Mouse (Mus musculus) C2C12 (cell line): ENCODE measurements around the gene Acadl. TPM values are rescaled to one million over a fixed set of nuclear protein-coding genes. Genes with fewer than 3 reads are reported as not detected.

ENCODE experiments used
- H3K27me3 ChIP-seq: one replicate; pipeline ENCODE4 v1.6.1; 2011; ENCODE audit not compliant: control insufficient read depth, insufficient read depth, insufficient read length
- H3K36me3 ChIP-seq: one replicate; pipeline ENCODE4 v1.6.1; 2011; ENCODE audit not compliant: control insufficient read depth, insufficient read depth
- H3K4me3 ChIP-seq: one replicate; pipeline ENCODE4 v1.5.1; 2011; ENCODE audit warnings: mild to moderate bottlenecking, control low read depth; ENCODE audit not compliant: poor library complexity, insufficient read depth, severe bottlenecking
- H3K79me2 ChIP-seq: one replicate; pipeline ENCODE4 v1.6.1; 2011; ENCODE audit not compliant: control insufficient read depth, insufficient read depth
- H3K79me3 ChIP-seq: one replicate; pipeline ENCODE4 v1.6.1; 2011; ENCODE audit warnings: low read depth, control low read depth
- H3ac ChIP-seq: one replicate; pipeline ENCODE3; 2011; ENCODE audit warnings: low read depth; ENCODE audit not compliant: control insufficient read depth, insufficient read length
- CEBPB ChIP-seq: IDR thresholded peaks from one replicate; pipeline ENCODE4 v1.6.1; 2011; ENCODE audit warnings: low read depth, mild to moderate bottlenecking, control low read depth, moderate library complexity
- CTCF ChIP-seq: IDR thresholded peaks from one replicate; pipeline ENCODE4 v1.5.1; 2011; ENCODE audit not compliant: control insufficient read depth, insufficient read depth, insufficient read length
- FOSL1 ChIP-seq: IDR thresholded peaks from one replicate; pipeline ENCODE4 v1.8.0; 2011; ENCODE audit warnings: mild to moderate bottlenecking, low read length; ENCODE audit not compliant: poor library complexity, insufficient read depth, severe bottlenecking
- MAX ChIP-seq: IDR thresholded peaks from one replicate; pipeline ENCODE4 v1.6.1; 2011; ENCODE audit warnings: mild to moderate bottlenecking, control low read depth
- MYOD1 ChIP-seq: IDR thresholded peaks from one replicate; pipeline ENCODE4 v1.6.1; 2011; ENCODE audit warnings: low read depth; ENCODE audit not compliant: control insufficient read depth, insufficient read length
- MYOG ChIP-seq: IDR thresholded peaks from one replicate; pipeline ENCODE4 v1.6.1; 2011; ENCODE audit not compliant: control insufficient read depth, insufficient read length; ENCODE audit errors: extremely low read depth
- USF1 ChIP-seq: IDR thresholded peaks from one replicate; pipeline ENCODE4 v1.6.1; 2011; ENCODE audit warnings: low read depth, mild to moderate bottlenecking, control low read depth, moderate library complexity
- polyA plus RNA-seq: library from polyadenylated mRNA; unstranded; fragments of >200 nt; fragmentation: generic; extraction: Trizol; gene quantifications from one replicate; pipeline ENCODE4 v1.2.1, GENCODE M21; 2012; ENCODE audit warnings: missing spikeins

Gene Acadl
- polyA plus RNA-seq, 1 experiment: 96.7 TPM

DNA sequence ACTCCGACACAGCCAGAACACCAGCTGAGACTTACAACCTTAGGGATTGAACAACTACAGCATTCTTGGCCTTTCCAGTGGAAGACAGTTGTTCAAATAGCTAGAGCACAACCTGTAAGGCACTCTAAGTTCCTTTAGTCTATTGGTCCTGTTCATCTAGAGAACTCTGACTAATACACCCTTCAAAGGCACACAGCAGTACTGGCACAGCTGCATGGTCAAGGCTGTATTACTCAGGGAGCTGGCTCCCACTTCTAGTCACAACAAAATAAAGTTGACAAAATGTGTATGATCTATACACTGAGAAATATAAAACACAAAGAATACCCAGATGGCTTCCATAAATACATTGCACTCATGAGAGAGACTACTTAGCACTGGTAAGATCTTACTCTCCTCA lies 56.3 kb downstream of the Acadl start:
- H3K4me3 ChIP-seq: no peak overlapping the region
- no peak overlapping the region for H3ac ChIP-seq
- H3K79me2 ChIP-seq: peaks cover 41% of the 10 kb centered on the region
- peaks cover 11% of the 10 kb centered on the region for H3K79me3 ChIP-seq
- H3K36me3 ChIP-seq: no peaks in the 10 kb centered on the region
- TF ChIP-seq MAX: no peak
- no peak for TF ChIP-seq MYOG
- no peak for TF ChIP-seq FOSL1
- TF ChIP-seq CTCF: no peak
- no peak for TF ChIP-seq CEBPB
- no peak for TF ChIP-seq USF1
- TF ChIP-seq MYOD1: no peak
- H3K27me3 ChIP-seq: no peaks in the 10 kb centered on the region

- Histone ChIP-seq H3K4me3 (no peak overlapping the region), H3ac (no peak overlapping the region), H3K27me3 (no peaks in the 10 kb centered on the region), H3K79me3 (peaks cover 9% of the 10 kb centered on the region), H3K79me2 (peaks cover 29% of the 10 kb centered on the region), H3K36me3 (peaks cover 8% of the 10 kb centered on the region)
- TF ChIP-seq MYOD1 (no peak), USF1 (no peak), MYOG (no peak), MAX (no peak), CTCF (no peak), FOSL1 (no peak), CEBPB (no peak)
Measured at GRCm38 (mm10) chr1:66805408-66805807, 57.7 kb downstream of the Acadl start.

DNA sequence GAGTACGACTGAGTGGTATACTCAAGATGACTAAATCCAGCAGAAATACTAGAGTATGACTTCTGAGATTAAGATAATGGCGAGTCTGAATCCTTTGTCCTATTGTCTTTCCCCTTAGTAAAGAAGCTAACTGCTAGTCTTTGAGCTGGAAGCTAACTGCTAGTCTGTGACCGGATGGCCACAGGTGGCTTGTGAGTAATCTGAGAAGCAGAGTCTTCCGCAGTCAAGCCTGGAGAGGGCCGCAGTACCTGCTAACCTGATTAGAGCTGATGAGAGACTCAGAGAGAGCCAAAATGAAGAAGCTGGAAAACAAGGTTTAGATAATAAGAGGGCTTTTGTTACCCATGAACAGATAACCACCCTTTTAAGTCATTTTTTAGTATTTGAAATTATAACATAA lies 58.4 kb downstream of the Acadl start:
- Histone ChIP-seq H3K4me3 (no peak overlapping the region), H3K79me2 (peaks cover 22% of the 10 kb centered on the region), H3ac (no peak overlapping the region), H3K79me3 (peaks cover 9% of the 10 kb centered on the region), H3K36me3 (peaks cover 10% of the 10 kb centered on the region), H3K27me3 (no peaks in the 10 kb centered on the region)
- no peak for TF ChIP-seq FOSL1
- no peak for TF ChIP-seq MYOG
- no peak for TF ChIP-seq CTCF
- TF ChIP-seq USF1: no peak
- TF ChIP-seq MYOD1: no peak
- no peak for TF ChIP-seq CEBPB
- no peak for TF ChIP-seq MAX

- TF ChIP-seq MYOD1 (no peak), CTCF (no peak), FOSL1 (no peak), MYOG (no peak), USF1 (no peak), MAX (no peak), CEBPB (no peak)
- Histone ChIP-seq H3K4me3 (no peak overlapping the region), H3K79me2 (peaks cover 3% of the 10 kb centered on the region), H3K36me3 (peaks cover 10% of the 10 kb centered on the region), H3K79me3 (no peaks in the 10 kb centered on the region), H3ac (no peak overlapping the region), H3K27me3 (no peaks in the 10 kb centered on the region)
Measured at GRCm38 (mm10) chr1:66797962-66798361, 65.1 kb downstream of the Acadl start.

GRCm38 (mm10) chr1:66792838-66793466 lies 70.1 kb downstream of the Acadl start:
- no peaks in the 10 kb centered on the region for H3K36me3 ChIP-seq
- no peaks in the 10 kb centered on the region for H3K79me2 ChIP-seq
- H3K79me3 ChIP-seq: no peaks in the 10 kb centered on the region
- H3K4me3 ChIP-seq: no peak overlapping the region
- H3K27me3 ChIP-seq: no peaks in the 10 kb centered on the region
- TF ChIP-seq MYOD1: no peak
- no peak for TF ChIP-seq USF1
- H3ac ChIP-seq: no peak overlapping the region

GRCm38 (mm10) chr1:66782296-66782695 lies 80.8 kb downstream of the Acadl start:
- Histone ChIP-seq H3K79me3 (peaks cover under 1% of the 10 kb centered on the region), H3K4me3 (no peak overlapping the region), H3K27me3 (no peaks in the 10 kb centered on the region), H3ac (no peak overlapping the region), H3K79me2 (no peaks in the 10 kb centered on the region), H3K36me3 (no peaks in the 10 kb centered on the region)
- TF ChIP-seq USF1: no peak
- no peak for TF ChIP-seq FOSL1
- TF ChIP-seq MAX: no peak
- TF ChIP-seq MYOD1: no peak
- TF ChIP-seq MYOG: no peak
- no peak for TF ChIP-seq CTCF
- no peak for TF ChIP-seq CEBPB
